Mouse (Mus musculus) CD8-positive naive resting alpha-beta T cell, adult 2 months (primary cell): ENCODE measurements around the gene Mrpl42.

Experiments used
- DNase-seq, 2 experiments: peaks; one replicate each; pipeline ENCODE4 v3.0.0; 2022; ENCODE audit warnings: low read depth in 2 of 2, low spot score in 2 of 2

Gene Mrpl42

GRCm38 (mm10) chr10:95515293-95515931 is 13.7 kb upstream of the Mrpl42 start:
- peak in 1 of 2 experiments; percentile 19 for DNase-seq

- DNase-seq = peak; percentile 95 to 98
Measured at GRCm38 (mm10) chr10:95514656-95515292, 13.0 kb upstream of the Mrpl42 start, which contains the start of gene Ube2n. Ube2n (plus strand) TSS chr10:95515145.

- no peak for DNase-seq
Measured at GRCm38 (mm10) chr10:95513768-95514556, 12.2 kb upstream of the Mrpl42 start.

GRCm38 (mm10) chr10:95512635-95513034 is 10.9 kb upstream of the Mrpl42 start:
- DNase-seq = no peak

- DNase-seq = no peak
Measured at GRCm38 (mm10) chr10:95509263-95509662, 7.5 kb upstream of the Mrpl42 start.

GRCm38 (mm10) chr10:95508793-95509192 is 7.1 kb upstream of the Mrpl42 start:
- no peak for DNase-seq

- no peak for DNase-seq
Measured at GRCm38 (mm10) chr10:95508126-95508525, 6.4 kb upstream of the Mrpl42 start.

GRCm38 (mm10) chr10:95504341-95504740 is 2.6 kb upstream of the Mrpl42 start:
- DNase-seq = no peak

GRCm38 (mm10) chr10:95503443-95504235 is 1.9 kb upstream of the Mrpl42 start:
- DNase-seq = no peak

- DNase-seq = no peak
Measured at GRCm38 (mm10) chr10:95501033-95501432, 707 bp downstream of the Mrpl42 start.

- DNase-seq = no peak
Measured at GRCm38 (mm10) chr10:95494268-95494667, 7.5 kb downstream of the Mrpl42 start.

GRCm38 (mm10) chr10:95489653-95490052 is 12.1 kb downstream of the Mrpl42 start:
- DNase-seq = no peak

GRCm38 (mm10) chr10:95477516-95477915 is 24.2 kb downstream of the Mrpl42 start:
- no peak for DNase-seq

- DNase-seq = peak; percentile 67 to 79
Measured at GRCm38 (mm10) chr10:95475923-95476322, 25.8 kb downstream of the Mrpl42 start.

- DNase-seq = no peak
Measured at GRCm38 (mm10) chr10:95471889-95472547, 29.7 kb downstream of the Mrpl42 start.

- no peak for DNase-seq
Measured at GRCm38 (mm10) chr10:95471186-95471585, 30.6 kb downstream of the Mrpl42 start.

- DNase-seq = no peak
Measured at GRCm38 (mm10) chr10:95468894-95469293, 32.8 kb downstream of the Mrpl42 start.

- DNase-seq = no peak
Measured at GRCm38 (mm10) chr10:95465485-95465896, 36.2 kb downstream of the Mrpl42 start.

- DNase-seq = no peak
Measured at GRCm38 (mm10) chr10:95464527-95464926, 37.2 kb downstream of the Mrpl42 start.

- no peak for DNase-seq
Measured at GRCm38 (mm10) chr10:95462231-95462630, 39.5 kb downstream of the Mrpl42 start.
